16 mouse cellular contexts compared by ENCODE assay signal in the genomic region with DNA sequence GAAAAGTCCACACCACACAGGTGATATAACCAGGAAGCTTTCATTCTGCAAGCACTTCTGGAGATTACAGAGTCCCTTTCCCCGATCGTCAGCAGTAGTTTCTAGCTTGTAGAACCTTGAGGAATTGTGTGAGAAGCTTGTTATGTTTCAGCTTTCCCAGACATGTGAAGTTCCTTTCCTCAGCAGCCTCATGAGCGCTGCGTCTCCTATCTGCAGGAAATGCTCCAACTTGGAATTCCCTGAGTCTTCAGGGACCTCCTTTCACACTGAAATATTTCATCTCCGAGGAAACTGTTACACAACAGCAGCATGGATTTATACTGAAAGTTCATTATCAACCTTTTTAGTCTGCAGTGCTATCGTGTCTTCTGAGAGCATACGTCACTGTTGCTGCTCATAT.
DNase-seq lines count a peak whose midpoint lies in the region; ATAC-seq lines count a peak whose summit lies in the region.
"Had no signal": no experiment of that assay in that cellular context is flagged by ENCODE, and none has a peak within 500 bp of the region (broad histone marks: within the 10 kb centered on the region; RNA-seq: fewer than 3 reads in every experiment).

No protein-coding gene starts in this region.

- no peak for ATAC-seq in CD4-positive, CD25-positive, alpha-beta regulatory T cell, adult 4 months
- ATAC-seq in hindbrain, embryonic 13.5 days (ENCODE audit: low FRiP score) = no peak
- ATAC-seq: activated CD4-positive, CD25-positive, alpha-beta regulatory T cell, adult 4 months; intestine, postnatal 0 days had no signal

- H3K27ac ChIP-seq in hindbrain, embryonic 13.5 days = no peak overlapping the region
- H3K27ac ChIP-seq: embryonic facial prominence, embryonic 13.5 days; limb, embryonic 15.5 days; midbrain, embryonic 12.5 days had no signal

- 77% methylated on average over 7 of the region's 7 CpGs for WGBS in hindbrain, embryonic 13.5 days

- H3K36me3 ChIP-seq in hindbrain, embryonic 13.5 days = no peaks in the 10 kb centered on the region
- H3K36me3 ChIP-seq: embryonic facial prominence, embryonic 13.5 days; limb, embryonic 15.5 days; midbrain, embryonic 12.5 days had no signal

- no peak overlapping the region for H3K9ac ChIP-seq in hindbrain, embryonic 13.5 days
- H3K9ac ChIP-seq: embryonic facial prominence, embryonic 13.5 days; limb, embryonic 15.5 days; midbrain, embryonic 12.5 days had no signal

- no peak overlapping the region for H3K4me2 ChIP-seq in hindbrain, embryonic 13.5 days
- H3K4me2 ChIP-seq: embryonic facial prominence, embryonic 13.5 days; limb, embryonic 15.5 days; midbrain, embryonic 12.5 days had no signal

- H3K4me1 ChIP-seq in hindbrain, embryonic 13.5 days (replicated peaks) = no peaks in the 10 kb centered on the region
- H3K4me1 ChIP-seq: embryonic facial prominence, embryonic 13.5 days; limb, embryonic 15.5 days; midbrain, embryonic 12.5 days had no signal

- no peaks in the 10 kb centered on the region for H3K9me3 ChIP-seq in hindbrain, embryonic 13.5 days
- H3K9me3 ChIP-seq: embryonic facial prominence, embryonic 13.5 days; limb, embryonic 15.5 days; midbrain, embryonic 12.5 days had no signal

- H3K27me3 ChIP-seq in hindbrain, embryonic 13.5 days = no peaks in the 10 kb centered on the region
- H3K27me3 ChIP-seq: embryonic facial prominence, embryonic 13.5 days; limb, embryonic 15.5 days; midbrain, embryonic 12.5 days had no signal

- peak; percentile 5 for DNase-seq in kidney, adult 9 months
- DNase-seq in kidney, adult 11 months = no peak
- DNase-seq in 3T3-L1 (ENCODE audit: low read depth, low spot score) = peak; percentile 11
- DNase-seq in brain, adult 2 months (ENCODE audit: low read depth, low spot score) = peak; percentile 28
- DNase-seq in heart, postnatal 14 days = peak; percentile 15 to 28
- DNase-seq in layer of hippocampus, postnatal 10 days (ENCODE audit: low spot score in 2 of 2) = no peak
- DNase-seq: cerebellum, adult 11-12 months; gastrocnemius, postnatal 14 days; thymus, postnatal 36 days had no signal

- intact Hi-C loops in heart, postnatal 14 days (cut with DNase I) = no loop called here

- no peak overlapping the region for H3K4me3 ChIP-seq in hindbrain, embryonic 13.5 days
- H3K4me3 ChIP-seq: embryonic facial prominence, embryonic 13.5 days; limb, embryonic 15.5 days; midbrain, embryonic 12.5 days had no signal

Comparison
In these comparisons a context has a peak if more than half of its experiments do, and no peak if none do; other contexts are left out.
1. DNase-seq: peak in kidney, adult 9 months (single experiment), 3T3-L1 (single experiment), brain, adult 2 months (single experiment) and heart, postnatal 14 days (2 of 2); none in kidney, adult 11 months (single experiment) and layer of hippocampus, postnatal 10 days (0 of 2).